Mouse (Mus musculus) cerebellum, adult 9-10 months (tissue): ENCODE results near the gene Aqp5.

Experiments
- DNase-seq: peaks from one replicate; pipeline ENCODE4 v3.0.0; 2022

The Aqp5 gene

GRCm38 (mm10) chr15:99596841-99597240 lies 6.3 kb downstream of the Aqp5 start:
- DNase-seq, result peak; percentile 67

GRCm38 (mm10) chr15:99597596-99597995 lies 7.0 kb downstream of the Aqp5 start:
- peak; percentile 50 for DNase-seq

- peak; percentile 81 for DNase-seq
Observed at GRCm38 (mm10) chr15:99599245-99600070, 8.9 kb downstream of the Aqp5 start.

GRCm38 (mm10) chr15:99600986-99601822 lies 10.6 kb downstream of the Aqp5 start, which contains the start of gene Aqp6:
Gene Aqp6 (plus strand): TSS chr15:99601400.
- no peak for DNase-seq

GRCm38 (mm10) chr15:99601823-99602120 lies 11.2 kb downstream of the Aqp5 start:
- peak; percentile 97 for DNase-seq

- DNase-seq, result peak; percentile 74
Observed at GRCm38 (mm10) chr15:99602206-99602820, 11.7 kb downstream of the Aqp5 start.

- no peak for DNase-seq
Observed at GRCm38 (mm10) chr15:99603216-99603615, 12.6 kb downstream of the Aqp5 start.

- DNase-seq, result no peak
Observed at GRCm38 (mm10) chr15:99605595-99605994, 15.0 kb downstream of the Aqp5 start.

GRCm38 (mm10) chr15:99606515-99606914 lies 15.9 kb downstream of the Aqp5 start:
- DNase-seq, result no peak

- peak; percentile 69 for DNase-seq
Observed at GRCm38 (mm10) chr15:99607388-99608113, 17.0 kb downstream of the Aqp5 start.

- DNase-seq, result no peak
Observed at GRCm38 (mm10) chr15:99608382-99609125, 18.0 kb downstream of the Aqp5 start.

GRCm38 (mm10) chr15:99611563-99611962 lies 21.0 kb downstream of the Aqp5 start:
- DNase-seq, result no peak

GRCm38 (mm10) chr15:99614273-99614672 lies 23.7 kb downstream of the Aqp5 start:
- DNase-seq, result peak; percentile 28

GRCm38 (mm10) chr15:99614753-99615152 lies 24.2 kb downstream of the Aqp5 start:
- no peak for DNase-seq

GRCm38 (mm10) chr15:99615246-99615645 lies 24.7 kb downstream of the Aqp5 start:
- DNase-seq, result no peak

GRCm38 (mm10) chr15:99618595-99618994 lies 28.0 kb downstream of the Aqp5 start:
- no peak for DNase-seq

GRCm38 (mm10) chr15:99619821-99620220 lies 29.2 kb downstream of the Aqp5 start:
- DNase-seq, result no peak

GRCm38 (mm10) chr15:99622063-99622462 lies 31.5 kb downstream of the Aqp5 start:
- no peak for DNase-seq

GRCm38 (mm10) chr15:99631618-99632017 lies 41.0 kb downstream of the Aqp5 start:
- no peak for DNase-seq

- no peak for DNase-seq
Observed at GRCm38 (mm10) chr15:99634702-99635101, 44.1 kb downstream of the Aqp5 start.

GRCm38 (mm10) chr15:99637405-99638123 lies 47.0 kb downstream of the Aqp5 start:
- DNase-seq, result no peak
